Mouse (Mus musculus) kidney, adult 11 months (tissue): ENCODE data around the gene Gm4340.
"Not testable (repeated sequence)": the region's sequence is repeated elsewhere in the genome, so short reads cannot be mapped to it uniquely, and the experiment has no call there.

Experiments
- DNase-seq: peaks from one replicate; pipeline ENCODE4 v3.0.0; 2022

The Gm4340 gene

DNA sequence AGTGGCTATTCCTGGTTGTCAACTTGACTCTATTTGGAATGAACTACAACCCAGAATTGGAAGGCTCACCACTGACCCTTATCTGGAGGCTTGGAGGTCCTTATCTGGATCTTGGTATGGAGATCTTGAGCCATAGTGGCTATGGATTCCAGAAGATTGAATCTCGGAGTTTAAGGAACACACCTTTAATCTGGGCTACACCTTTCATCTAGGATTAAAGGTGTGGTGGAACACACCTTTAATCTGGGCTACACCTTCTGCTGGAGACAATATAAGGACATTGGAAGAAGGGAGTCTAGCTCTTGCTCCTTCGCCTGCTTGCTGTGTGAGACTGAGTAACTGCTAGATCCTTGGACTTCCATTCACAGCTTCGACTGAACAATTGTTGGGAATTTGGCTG lies at the start of gene Gm4340:
Gene Gm4340 (plus strand): TSS at position 301 of the 400 bp plus-strand sequence.
- DNase-seq = not testable (repeated sequence)

DNA sequence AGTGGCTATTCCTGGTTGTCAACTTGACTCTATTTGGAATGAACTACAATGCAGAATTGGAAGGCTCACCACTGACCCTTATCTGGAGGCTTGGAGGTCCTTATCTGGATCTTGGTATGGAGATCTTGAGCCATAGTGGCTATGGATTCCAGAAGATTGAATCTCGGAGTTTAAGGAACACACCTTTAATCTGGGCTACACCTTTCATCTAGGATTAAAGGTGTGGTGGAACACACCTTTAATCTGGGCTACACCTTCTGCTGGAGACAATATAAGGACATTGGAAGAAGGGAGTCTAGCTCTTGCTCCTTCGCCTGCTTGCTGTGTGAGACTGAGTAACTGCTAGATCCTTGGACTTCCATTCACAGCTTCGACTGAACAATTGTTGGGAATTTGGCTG lies 42.6 kb upstream of the Gm4340 start, which contains the start of gene Gm6763:
Gene Gm6763 (plus strand): TSS at position 301 of the 400 bp plus-strand sequence.
- not testable (repeated sequence) for DNase-seq

DNA sequence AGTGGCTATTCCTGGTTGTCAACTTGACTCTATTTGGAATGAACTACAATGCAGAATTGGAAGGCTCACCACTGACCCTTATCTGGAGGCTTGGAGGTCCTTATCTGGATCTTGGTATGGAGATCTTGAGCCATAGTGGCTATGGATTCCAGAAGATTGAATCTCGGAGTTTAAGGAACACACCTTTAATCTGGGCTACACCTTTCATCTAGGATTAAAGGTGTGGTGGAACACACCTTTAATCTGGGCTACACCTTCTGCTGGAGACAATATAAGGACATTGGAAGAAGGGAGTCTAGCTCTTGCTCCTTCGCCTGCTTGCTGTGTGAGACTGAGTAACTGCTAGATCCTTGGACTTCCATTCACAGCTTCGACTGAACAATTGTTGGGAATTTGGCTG lies 34.1 kb upstream of the Gm4340 start, which contains the start of gene Gm8764:
Gene Gm8764 (plus strand): TSS at position 301 of the 400 bp plus-strand sequence.
- not testable (repeated sequence) for DNase-seq

DNA sequence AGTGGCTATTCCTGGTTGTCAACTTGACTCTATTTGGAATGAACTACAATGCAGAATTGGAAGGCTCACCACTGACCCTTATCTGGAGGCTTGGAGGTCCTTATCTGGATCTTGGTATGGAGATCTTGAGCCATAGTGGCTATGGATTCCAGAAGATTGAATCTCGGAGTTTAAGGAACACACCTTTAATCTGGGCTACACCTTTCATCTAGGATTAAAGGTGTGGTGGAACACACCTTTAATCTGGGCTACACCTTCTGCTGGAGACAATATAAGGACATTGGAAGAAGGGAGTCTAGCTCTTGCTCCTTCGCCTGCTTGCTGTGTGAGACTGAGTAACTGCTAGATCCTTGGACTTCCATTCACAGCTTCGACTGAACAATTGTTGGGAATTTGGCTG lies 25.6 kb upstream of the Gm4340 start, which contains the start of gene Gm21304:
Gene Gm21304 (plus strand): TSS at position 301 of the 400 bp plus-strand sequence.
- not testable (repeated sequence) for DNase-seq

DNA sequence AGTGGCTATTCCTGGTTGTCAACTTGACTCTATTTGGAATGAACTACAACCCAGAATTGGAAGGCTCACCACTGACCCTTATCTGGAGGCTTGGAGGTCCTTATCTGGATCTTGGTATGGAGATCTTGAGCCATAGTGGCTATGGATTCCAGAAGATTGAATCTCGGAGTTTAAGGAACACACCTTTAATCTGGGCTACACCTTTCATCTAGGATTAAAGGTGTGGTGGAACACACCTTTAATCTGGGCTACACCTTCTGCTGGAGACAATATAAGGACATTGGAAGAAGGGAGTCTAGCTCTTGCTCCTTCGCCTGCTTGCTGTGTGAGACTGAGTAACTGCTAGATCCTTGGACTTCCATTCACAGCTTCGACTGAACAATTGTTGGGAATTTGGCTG lies 17.1 kb upstream of the Gm4340 start, which contains the start of gene Gm21312:
Gene Gm21312 (plus strand): TSS at position 301 of the 400 bp plus-strand sequence.
- not testable (repeated sequence) for DNase-seq

DNA sequence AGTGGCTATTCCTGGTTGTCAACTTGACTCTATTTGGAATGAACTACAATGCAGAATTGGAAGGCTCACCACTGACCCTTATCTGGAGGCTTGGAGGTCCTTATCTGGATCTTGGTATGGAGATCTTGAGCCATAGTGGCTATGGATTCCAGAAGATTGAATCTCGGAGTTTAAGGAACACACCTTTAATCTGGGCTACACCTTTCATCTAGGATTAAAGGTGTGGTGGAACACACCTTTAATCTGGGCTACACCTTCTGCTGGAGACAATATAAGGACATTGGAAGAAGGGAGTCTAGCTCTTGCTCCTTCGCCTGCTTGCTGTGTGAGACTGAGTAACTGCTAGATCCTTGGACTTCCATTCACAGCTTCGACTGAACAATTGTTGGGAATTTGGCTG lies 8.6 kb upstream of the Gm4340 start, which contains the start of gene Gm20765:
Gene Gm20765 (plus strand): TSS at position 301 of the 400 bp plus-strand sequence.
- DNase-seq = not testable (repeated sequence)

DNA sequence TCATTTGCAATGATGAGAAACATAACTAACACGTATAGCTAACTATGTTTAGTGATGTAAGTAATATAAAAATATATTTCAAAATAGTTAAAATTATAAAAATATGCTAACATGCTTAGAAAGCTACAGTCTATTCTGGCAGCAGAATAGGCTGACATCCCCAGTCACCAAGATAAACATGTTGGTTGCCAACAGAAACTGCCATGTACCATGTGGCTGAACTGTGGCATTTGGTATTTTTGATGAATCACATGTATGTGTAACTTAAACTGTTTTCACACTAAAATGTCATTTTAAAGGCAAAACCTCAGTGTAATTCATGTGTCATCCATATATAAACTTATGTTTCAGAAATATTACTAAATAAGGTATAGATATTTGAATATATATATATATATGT lies 15.8 kb downstream of the Gm4340 start:
- no peak for DNase-seq

DNA sequence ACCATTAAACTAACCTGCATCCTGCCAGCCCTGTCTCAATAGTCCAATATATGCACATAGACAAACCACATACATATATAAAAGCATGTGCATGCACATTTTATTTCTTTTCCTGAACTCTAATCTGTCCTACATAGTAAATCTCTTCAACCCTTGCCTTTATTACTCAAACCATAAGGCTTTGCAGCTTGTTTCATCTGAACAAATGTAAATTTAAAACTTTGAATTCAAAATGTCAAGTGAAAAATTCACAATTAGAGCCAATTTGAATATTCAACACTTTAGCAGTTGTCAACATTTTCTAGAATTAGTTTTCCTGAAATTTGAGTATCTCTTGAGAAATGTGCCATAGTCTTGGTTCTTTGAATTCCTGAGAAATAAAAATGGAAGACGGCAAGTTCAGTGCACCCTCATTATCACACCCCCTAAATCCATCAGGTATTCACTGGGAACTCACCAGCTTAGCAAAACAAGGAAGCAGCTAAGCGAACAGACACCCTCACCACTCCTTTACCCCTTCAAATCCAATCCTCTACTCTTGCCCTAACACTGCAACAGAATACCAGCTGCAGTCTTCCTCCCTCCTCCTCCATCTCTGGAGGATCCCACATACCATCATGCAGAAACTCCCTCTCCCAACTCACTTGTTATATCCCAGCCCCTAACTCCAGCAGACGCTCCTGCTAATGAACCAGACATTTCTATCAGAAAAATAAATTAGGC lies 16.6 kb downstream of the Gm4340 start:
- no peak for DNase-seq

DNA sequence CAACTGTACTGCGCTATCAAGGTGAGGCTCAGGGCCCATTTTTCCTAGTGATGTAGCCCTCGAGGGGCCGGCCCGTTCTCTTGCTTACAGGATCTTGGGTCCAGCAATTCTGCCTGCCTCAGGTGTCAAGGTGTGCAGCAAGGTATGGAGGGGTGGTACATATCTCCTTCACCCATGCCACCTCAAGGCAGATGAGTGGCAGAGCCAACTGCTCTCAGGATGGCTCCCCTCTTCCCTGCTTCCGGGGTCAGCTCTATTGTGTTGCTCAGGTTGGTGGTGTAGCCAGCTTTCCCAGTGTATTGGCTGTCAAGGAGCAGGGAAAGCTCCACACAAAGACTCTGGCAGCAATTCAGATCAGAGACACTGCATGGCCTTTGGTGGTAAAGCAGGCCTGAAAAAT lies 20.7 kb downstream of the Gm4340 start:
- no peak for DNase-seq

DNA sequence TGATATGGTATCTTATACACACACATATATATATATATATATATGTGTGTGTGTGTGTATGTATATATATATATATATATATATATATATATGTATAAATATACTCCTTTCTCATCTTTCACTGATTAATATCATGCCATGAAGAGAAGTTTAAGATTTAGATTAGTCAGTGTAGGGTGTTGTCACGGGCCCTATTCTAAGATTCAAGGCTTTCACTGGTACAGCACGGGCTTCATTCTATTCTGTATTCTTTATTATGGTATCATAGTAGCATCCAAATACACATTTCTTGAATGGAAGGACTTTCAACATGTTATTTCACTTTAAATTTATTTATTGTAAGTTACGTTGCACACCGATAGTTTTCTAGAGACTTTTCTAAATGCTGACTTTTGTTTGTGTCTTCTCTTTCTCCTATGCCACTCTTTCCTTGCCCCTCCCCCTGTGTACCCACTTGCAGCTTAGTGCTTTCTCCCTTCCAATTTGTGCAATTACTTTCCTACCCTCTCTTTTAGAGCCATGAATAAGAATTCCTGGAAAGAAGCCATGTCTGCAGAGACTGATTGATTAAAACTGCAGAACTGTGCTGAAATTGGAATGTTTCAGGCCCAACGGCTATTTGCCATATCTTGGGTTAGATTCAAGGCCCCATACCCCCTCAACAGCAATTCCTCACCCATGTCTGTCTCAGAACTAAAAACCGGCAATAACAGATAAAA lies 26.6 kb downstream of the Gm4340 start:
- DNase-seq = no peak
